Mouse (Mus musculus) macrophage (primary cell): Measurements from ENCODE around the gene Rin2. TPM values are rescaled to one million over a fixed set of nuclear protein-coding genes. Genes with fewer than 3 reads are reported as not detected.

Source experiments
- H3K27ac ChIP-seq: fragments of 350-480 bp; formaldehyde crosslinking; 2 replicates; pipeline ENCODE4 v1.9.0; 2021
- H3K36me3 ChIP-seq: fragments of 350-480 bp; formaldehyde crosslinking; 2 replicates; pipeline ENCODE4 v1.9.0; 2021; ENCODE audit errors: inconsistent target
- H3K4me3 ChIP-seq: fragments of 350-480 bp; formaldehyde crosslinking; 2 replicates; pipeline ENCODE4 v1.9.0; 2021; ENCODE audit errors: inconsistent target
- H3K79me2 ChIP-seq: fragments of 350-480 bp; formaldehyde crosslinking; 2 replicates; pipeline ENCODE4 v1.9.0; 2021; ENCODE audit errors: inconsistent target
- WGBS: methylation state at CpG from one replicate; pipeline ENCODE4 v1.1.7; 2026; ENCODE audit warnings: inconsistent platforms; ENCODE audit not compliant: missing documents; 5-methylcytosine and 5-hydroxymethylcytosine counted together
- polyA plus RNA-seq: library from polyadenylated mRNA; stranded (reverse); fragments of 250-400 nt; gene quantifications from 3 replicates; pipeline ENCODE4 v1.2.4, GENCODE M21; 2018; ENCODE audit warnings: inconsistent platforms
- total RNA-seq, 78 experiments: library from RNA; depleted of rRNA; stranded (reverse); fragments of 250-400 nt; gene quantifications; 1 replicate in 9 of 78; 2 replicates in 24 of 78; 3 replicates in 43 of 78; 4 replicates in 2 of 78; pipeline ENCODE4 v1.2.4; 2018; ENCODE audit warnings: inconsistent platforms in 56 of 78

The Rin2 gene
- total RNA-seq (2018; cell fraction: chromatin; rRNA removed), result 100 to 1,000 TPM in 8 of 26 experiments, 10 to 100 TPM in 18; 31.6 to 179 (median 80.4) TPM
- total RNA-seq (2018; cell fraction: cytosol; rRNA removed), result 100 to 1,000 TPM in 1 of 26 experiments, 10 to 100 TPM in 25; 30.8 to 108 (median 44.0) TPM
- total RNA-seq (2018; cell fraction: nucleus; rRNA removed), result 100 to 1,000 TPM in 5 of 26 experiments, 10 to 100 TPM in 21; 32.4 to 175 (median 74.3) TPM
- 24.4 to 63.2 TPM (median 29.2 TPM) in 3 replicates for polyA plus RNA-seq

DNA sequence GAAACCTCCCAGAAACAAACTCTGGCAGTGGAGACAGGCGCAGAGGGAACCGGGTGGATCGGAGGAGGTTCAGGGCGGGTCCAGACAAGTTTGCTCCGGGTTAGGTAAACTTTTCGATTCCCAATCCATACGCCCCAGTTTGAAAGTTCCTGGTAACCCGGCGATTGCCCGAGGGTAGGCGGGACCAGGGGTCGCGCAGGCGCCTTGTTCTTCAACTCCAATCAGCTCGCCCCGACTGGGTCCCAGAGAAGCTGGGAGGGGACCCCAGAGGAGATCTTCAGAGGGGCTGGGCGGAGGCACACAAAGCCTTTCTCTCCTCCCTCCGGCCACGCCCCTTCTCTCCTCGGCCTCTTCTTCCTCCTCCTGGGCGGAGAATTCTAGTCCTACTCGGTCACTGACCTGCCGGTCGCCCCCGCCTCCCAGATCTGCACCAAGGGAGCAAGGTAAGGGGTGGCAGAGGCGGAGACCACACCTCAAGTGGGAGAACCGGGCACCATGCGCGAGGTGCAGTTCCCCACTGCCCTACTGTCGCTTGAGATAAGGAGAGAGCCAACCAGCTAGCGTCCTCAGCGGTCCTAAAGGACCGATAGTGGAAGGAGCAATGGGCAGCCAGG is at the start of gene Rin2:
TSS of gene Rin2 (plus strand) at position 74 of the 614 bp plus-strand sequence.
- WGBS, result 2% methylated on average over 33 of the region's 33 CpGs
- H3K36me3 ChIP-seq, result no peaks in the 10 kb centered on the region
- peak within 1 kb of the TSS; percentile 59 for H3K4me3 ChIP-seq
- H3K27ac ChIP-seq, result no peak within 1 kb of the TSS
- no peaks in the 10 kb centered on the region for H3K79me2 ChIP-seq

GRCm38 (mm10) chr2:145631123-145631798 is 43.8 kb upstream of the Rin2 start:
- H3K36me3 ChIP-seq, result no peaks in the 10 kb centered on the region
- H3K4me3 ChIP-seq, result no peak overlapping the region
- H3K27ac ChIP-seq, result no peak overlapping the region
- H3K79me2 ChIP-seq, result no peaks in the 10 kb centered on the region
- 86% methylated on average over 6 of the region's 6 CpGs for WGBS

DNA sequence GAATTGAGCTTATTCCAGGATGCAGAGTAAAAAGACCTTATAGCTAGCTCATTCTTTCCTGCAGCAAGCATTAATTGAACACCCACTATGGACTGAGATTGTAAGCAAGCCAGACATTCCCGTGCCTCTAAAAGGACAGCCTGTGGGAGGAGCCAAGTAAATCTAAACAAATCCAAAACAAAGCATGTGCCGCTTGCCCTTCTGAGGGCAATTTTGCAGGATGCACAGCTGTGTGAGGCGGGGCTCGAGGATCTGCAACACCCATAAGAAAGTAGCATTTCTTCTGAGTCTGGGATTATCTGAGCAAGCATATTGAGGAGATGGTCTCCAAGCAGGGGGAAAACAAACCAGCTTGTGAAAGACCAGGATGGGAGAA is 43.2 kb upstream of the Rin2 start:
- Histone ChIP-seq H3K79me2 (no peaks in the 10 kb centered on the region), H3K27ac (no peak overlapping the region), H3K4me3 (no peak overlapping the region), H3K36me3 (no peaks in the 10 kb centered on the region)
- 87% methylated on average over 4 of the region's 4 CpGs for WGBS

DNA sequence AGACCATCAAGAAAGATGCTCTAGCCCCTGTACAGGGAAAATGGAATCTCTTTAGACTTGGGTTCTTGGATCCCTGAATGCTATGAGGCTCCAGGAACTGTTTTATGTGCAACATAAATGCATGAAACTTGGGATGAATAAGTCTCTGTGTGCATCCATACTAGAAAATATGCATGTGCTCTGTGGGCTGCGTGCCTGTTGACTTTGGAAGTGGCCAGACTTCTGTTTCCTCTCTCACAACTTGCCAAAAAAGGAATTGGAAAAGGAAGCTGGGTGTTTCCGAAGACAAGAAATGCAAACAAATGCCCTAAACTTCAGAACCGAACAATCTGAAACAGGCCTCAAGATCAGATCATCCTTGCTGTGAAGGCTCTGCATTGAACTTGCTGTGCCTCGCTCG is 41.2 kb upstream of the Rin2 start:
- H3K36me3 ChIP-seq, result no peaks in the 10 kb centered on the region
- WGBS, result 40% methylated on average over 5 of the region's 5 CpGs
- no peaks in the 10 kb centered on the region for H3K79me2 ChIP-seq
- H3K27ac ChIP-seq, result no peak overlapping the region
- no peak overlapping the region for H3K4me3 ChIP-seq

- Histone ChIP-seq H3K27ac (no peak overlapping the region), H3K4me3 (no peak overlapping the region), H3K36me3 (no peaks in the 10 kb centered on the region), H3K79me2 (no peaks in the 10 kb centered on the region)
- 92% methylated on average over 21 of the region's 21 CpGs for WGBS
Measured at GRCm38 (mm10) chr2:145640255-145640984, 34.6 kb upstream of the Rin2 start.

- H3K79me2 ChIP-seq, result no peaks in the 10 kb centered on the region
- H3K4me3 ChIP-seq, result no peak overlapping the region
- H3K36me3 ChIP-seq, result no peaks in the 10 kb centered on the region
- H3K27ac ChIP-seq, result no peak overlapping the region
- WGBS, result 63% methylated on average over 12 of the region's 12 CpGs
Measured at GRCm38 (mm10) chr2:145655373-145655960, 19.5 kb upstream of the Rin2 start.

GRCm38 (mm10) chr2:145656121-145656520 is 18.9 kb upstream of the Rin2 start:
- no peak overlapping the region for H3K27ac ChIP-seq
- 79% methylated on average over 3 of the region's 3 CpGs for WGBS
- no peaks in the 10 kb centered on the region for H3K36me3 ChIP-seq
- H3K79me2 ChIP-seq, result no peaks in the 10 kb centered on the region
- H3K4me3 ChIP-seq, result no peak overlapping the region

GRCm38 (mm10) chr2:145656716-145657115 is 18.3 kb upstream of the Rin2 start:
- Histone ChIP-seq H3K79me2 (no peaks in the 10 kb centered on the region), H3K36me3 (no peaks in the 10 kb centered on the region), H3K27ac (no peak overlapping the region), H3K4me3 (no peak overlapping the region)
- WGBS, result 57% methylated on average over 1 of the region's 1 CpGs

DNA sequence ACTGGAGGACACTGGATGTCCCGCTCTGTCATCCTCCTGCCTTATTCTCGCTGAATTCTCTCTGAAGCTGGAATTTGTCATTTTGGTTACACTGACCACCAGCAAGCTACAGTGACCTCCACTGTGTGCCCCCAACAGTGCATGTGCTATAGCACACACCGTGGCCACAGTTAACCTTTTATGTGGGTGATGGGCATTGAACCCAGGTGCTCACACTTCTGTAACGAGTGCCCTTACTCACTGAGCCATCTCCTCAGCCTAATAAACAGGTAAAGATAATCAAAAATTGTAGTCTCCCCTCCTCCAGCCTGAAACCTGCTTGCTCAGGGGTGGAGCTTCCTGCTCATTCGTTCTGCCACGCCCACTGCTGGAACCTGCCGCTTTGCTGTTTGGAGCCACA is 13.8 kb upstream of the Rin2 start:
- 88% methylated on average over 5 of the region's 7 CpGs for WGBS
- H3K79me2 ChIP-seq, result no peaks in the 10 kb centered on the region
- no peak overlapping the region for H3K4me3 ChIP-seq
- no peaks in the 10 kb centered on the region for H3K36me3 ChIP-seq
- H3K27ac ChIP-seq, result no peak overlapping the region

DNA sequence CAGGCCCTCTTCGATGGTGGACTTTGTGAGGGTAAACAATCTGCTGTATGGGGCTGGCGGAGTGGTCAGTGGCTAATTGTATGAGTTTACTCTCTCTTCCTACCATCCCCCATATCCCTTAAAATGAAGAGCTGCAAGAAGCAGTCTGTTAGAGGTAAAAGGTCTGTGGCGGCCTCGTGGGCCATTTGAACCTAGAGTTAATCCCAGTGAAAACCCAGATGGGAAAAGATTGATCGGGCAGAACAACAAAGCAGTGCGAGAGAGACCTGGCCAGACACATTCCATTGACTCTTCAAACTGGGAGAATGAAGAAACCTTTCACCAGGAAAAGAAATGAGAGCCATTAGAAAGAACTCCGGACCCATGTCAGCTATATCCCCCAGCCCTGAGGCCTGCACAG is 11.1 kb upstream of the Rin2 start:
- Histone ChIP-seq H3K36me3 (no peaks in the 10 kb centered on the region), H3K4me3 (no peak overlapping the region), H3K79me2 (no peaks in the 10 kb centered on the region), H3K27ac (no peak overlapping the region)
- 91% methylated on average over 7 of the region's 7 CpGs for WGBS

DNA sequence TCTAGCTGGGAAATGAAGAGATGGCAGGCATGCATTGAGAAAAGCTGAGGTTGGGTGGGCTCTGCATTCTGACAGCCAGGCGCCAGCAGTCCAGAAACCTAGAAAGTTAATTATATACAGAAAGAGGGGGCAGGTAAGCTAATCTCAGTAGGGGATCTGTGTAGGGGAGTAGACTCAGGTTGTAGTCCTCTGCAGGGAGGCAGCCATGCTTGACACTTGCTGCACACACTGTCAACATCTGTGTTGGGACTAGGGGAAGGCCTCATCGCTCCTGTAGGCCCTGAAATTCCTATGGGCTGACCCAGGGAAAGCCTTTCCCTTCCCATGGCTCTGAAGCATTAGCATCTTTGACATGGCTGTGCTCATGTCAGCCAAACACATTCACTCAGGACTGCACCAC is 10.7 kb upstream of the Rin2 start:
- Histone ChIP-seq H3K79me2 (no peaks in the 10 kb centered on the region), H3K4me3 (no peak overlapping the region), H3K27ac (no peak overlapping the region), H3K36me3 (no peaks in the 10 kb centered on the region)
- 100% methylated on average over 2 of the region's 2 CpGs for WGBS

GRCm38 (mm10) chr2:145668135-145668534 is 6.9 kb upstream of the Rin2 start:
- Histone ChIP-seq H3K4me3 (no peak overlapping the region), H3K27ac (no peak overlapping the region), H3K79me2 (no peaks in the 10 kb centered on the region), H3K36me3 (no peaks in the 10 kb centered on the region)
- 85% methylated on average over 3 of the region's 4 CpGs for WGBS

DNA sequence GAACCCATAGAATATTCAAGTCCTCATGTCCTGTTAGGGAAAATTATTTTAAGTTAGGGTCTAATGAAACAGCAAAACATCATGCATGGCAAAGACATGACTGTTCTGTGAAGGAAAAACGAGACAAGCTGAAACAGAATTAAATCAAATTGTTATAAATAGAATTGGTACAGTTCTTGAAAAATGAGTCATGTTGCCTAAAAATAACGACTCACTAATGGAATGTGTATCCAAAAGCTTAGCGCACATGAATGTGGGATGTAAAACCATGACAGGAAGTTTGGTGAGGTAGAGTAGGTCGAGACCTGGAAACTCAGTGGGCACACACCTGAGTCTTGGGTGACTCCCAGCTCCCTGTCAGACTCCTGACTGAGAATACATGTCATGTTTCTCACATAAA is 4.9 kb upstream of the Rin2 start:
- Histone ChIP-seq H3K27ac (no peak overlapping the region), H3K36me3 (no peaks in the 10 kb centered on the region), H3K79me2 (no peaks in the 10 kb centered on the region), H3K4me3 (no peak overlapping the region)
- WGBS, result 78% methylated on average over 4 of the region's 4 CpGs

GRCm38 (mm10) chr2:145674496-145675141 is 396 bp upstream of the Rin2 start:
- H3K4me3 ChIP-seq, result peak overlapping the region; percentile 59
- no peaks in the 10 kb centered on the region for H3K36me3 ChIP-seq
- WGBS, result 9% methylated on average over 17 of the region's 23 CpGs
- H3K27ac ChIP-seq, result no peak overlapping the region
- no peaks in the 10 kb centered on the region for H3K79me2 ChIP-seq
